Mouse (Mus musculus) liver, embryonic 18 days (tissue): Measurements from ENCODE around the gene Zfp46. TPM values are rescaled to one million over a fixed set of nuclear protein-coding genes. Genes with fewer than 3 reads are reported as not detected.

ENCODE experiments used
- polyA plus RNA-seq: library from polyadenylated mRNA; depleted of rRNA; stranded (reverse); fragments of >200 nt; gene quantifications from 2 replicates; pipeline ENCODE4 v1.2.3, GENCODE M21; 2012; rRNA removed

Gene Zfp46
- 2.9 and 3.0 TPM in 2 replicates for polyA plus RNA-seq

GRCm38 (mm10) chr4:136284455-136284854 lies at the start of gene Zfp46:
Gene Zfp46 (plus strand): TSS chr4:136284683.

GRCm38 (mm10) chr4:136247729-136248463 lies 36.6 kb upstream of the Zfp46 start, which contains the start of gene Tcea3:
Gene Tcea3 (plus strand): TSS chr4:136247729.

GRCm38 (mm10) chr4:136310229-136311041 lies 26.0 kb downstream of the Zfp46 start, which contains the start of gene Hnrnpr:
Gene Hnrnpr (plus strand): TSS chr4:136310942.

Other genes starting within 250 kb of the Zfp46 start
- 658 and 692 TPM in 2 replicates for gene Rpl11, start 231.3 kb upstream of the Zfp46 start, polyA plus RNA-seq
- gene Id3, start 141.2 kb upstream of the Zfp46 start, polyA plus RNA-seq, result 39.5 and 41.9 TPM in 2 replicates
- gene E2f2, start 112.3 kb upstream of the Zfp46 start, polyA plus RNA-seq, result 24.2 TPM in 2 replicates
- gene Asap3, start 78.3 kb upstream of the Zfp46 start, polyA plus RNA-seq, result 6.4 and 6.5 TPM in 2 replicates
- gene Tcea3, start 37.0 kb upstream of the Zfp46 start, polyA plus RNA-seq, result 9.8 and 10.9 TPM in 2 replicates
- 29.8 and 31.4 TPM in 2 replicates for gene Hnrnpr, start 26.3 kb downstream of the Zfp46 start, polyA plus RNA-seq
- gene Htr1d, start 138.8 kb downstream of the Zfp46 start, polyA plus RNA-seq, result not detected in 2 replicates
- gene 6030445D17Rik, start 177.6 kb downstream of the Zfp46 start, polyA plus RNA-seq, result 0.13 and 0.14 TPM in 2 replicates
- gene Luzp1, start 185.1 kb downstream of the Zfp46 start, polyA plus RNA-seq, result 2.8 and 3.0 TPM in 2 replicates